Mouse (Mus musculus) heart, embryonic 16.5 days (tissue): ENCODE data around the gene Tinf2. TPM values are rescaled to one million over a fixed set of nuclear protein-coding genes. Genes with fewer than 3 reads are reported as not detected.

Source experiments
- ATAC-seq: fragments of 200-750 bp; cut with Nextera tagmentation; replicated peaks from 2 replicates; pipeline ENCODE4 v1.8.0; 2017; ENCODE audit warnings: moderate number of reproducible peaks; ENCODE audit not compliant: insufficient read depth, low FRiP score; ENCODE audit errors: extremely low read depth
- H3K27ac ChIP-seq: fragments of 300-500 bp; sonication (generic); 2 replicates; pipeline ENCODE4 v1.5.1; 2014; ENCODE audit warnings: mild to moderate bottlenecking, low read length, control low read depth, moderate library complexity
- H3K27me3 ChIP-seq: fragments of 300-500 bp; sonication (generic); 2 replicates; pipeline ENCODE4 v1.6.1; 2014; ENCODE audit warnings: low read length, mixed read lengths; ENCODE audit not compliant: control insufficient read depth, insufficient read depth
- H3K36me3 ChIP-seq: fragments of 300-500 bp; sonication (generic); 2 replicates; pipeline ENCODE4 v1.6.1; 2014; ENCODE audit not compliant: control insufficient read depth, insufficient read depth
- H3K4me1 ChIP-seq: fragments of 300-500 bp; sonication (generic); 2 replicates; pipeline ENCODE4 v1.6.1; 2014; ENCODE audit warnings: low read length, mixed read lengths; ENCODE audit not compliant: control insufficient read depth, insufficient read depth
- H3K4me2 ChIP-seq: fragments of 300-500 bp; sonication (generic); 2 replicates; pipeline ENCODE4 v1.6.1; 2014; ENCODE audit warnings: low read depth, mild to moderate bottlenecking, control low read depth, low read length
- H3K4me3 ChIP-seq: fragments of 300-500 bp; sonication (generic); 2 replicates; pipeline ENCODE4 v1.5.1; 2014; ENCODE audit warnings: mild to moderate bottlenecking, control low read depth, low read length
- H3K9ac ChIP-seq: fragments of 300-500 bp; sonication (generic); 2 replicates; pipeline ENCODE4 v1.6.1; 2014; ENCODE audit warnings: low read length, control low read depth
- H3K9me3 ChIP-seq: fragments of 300-500 bp; sonication (generic); replicated peaks from 2 replicates; pipeline ENCODE4 v1.6.1; 2016; ENCODE audit warnings: low read length; ENCODE audit not compliant: control insufficient read depth
- WGBS: fragments of 180-500 bp; shearing (Covaris S2); extraction: QIAGEN DNeasy Blood & Tissue Kit; methylation state at CpG from one replicate; pipeline ENCODE4 v1.1.7; 2014; 5-methylcytosine and 5-hydroxymethylcytosine counted together
- polyA plus RNA-seq: library from polyadenylated mRNA; unstranded; fragments of >200 nt; fragmentation: Nextera tagmentation; extraction: Ambion mirVana; gene quantifications from 2 replicates; pipeline ENCODE4 v1.2.1, GENCODE M21; 2015

The Tinf2 gene
- polyA plus RNA-seq, 1 experiment from 2014 or later = 27.5 TPM

DNA sequence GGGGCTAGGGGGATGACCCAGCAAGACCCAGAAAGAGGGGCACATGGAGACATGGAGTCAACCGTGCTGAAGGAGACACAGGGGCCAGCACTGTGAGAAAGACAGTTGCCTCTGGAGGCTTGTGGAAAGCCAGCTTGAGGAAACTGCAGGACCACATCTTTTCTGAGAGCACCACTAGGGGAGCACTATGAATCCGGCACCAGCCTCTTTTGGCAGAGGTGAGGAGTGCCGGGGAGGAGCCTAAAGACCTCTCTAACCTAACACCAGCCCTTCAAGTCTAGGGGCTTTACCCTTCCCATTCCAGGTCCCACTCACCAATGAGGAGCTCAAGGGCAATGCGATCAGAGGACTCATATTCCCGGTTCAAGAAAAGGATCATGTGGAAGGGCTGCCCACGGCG lies 30.2 kb upstream of the Tinf2 start:
- WGBS = 73% methylated on average over 7 of the region's 7 CpGs
- Histone ChIP-seq H3K4me3 (no peak overlapping the region), H3K27ac (no peak overlapping the region), H3K9ac (no peak overlapping the region), H3K27me3 (peaks cover 13% of the 10 kb centered on the region), H3K4me1 (0 out of 2 replicates have a peak, but pooled peaks cover 6% of the 10 kb centered on the region), H3K9me3 (no peaks in the 10 kb centered on the region), H3K4me2 (no peak overlapping the region), H3K36me3 (no peaks in the 10 kb centered on the region)
- no peak for ATAC-seq

DNA sequence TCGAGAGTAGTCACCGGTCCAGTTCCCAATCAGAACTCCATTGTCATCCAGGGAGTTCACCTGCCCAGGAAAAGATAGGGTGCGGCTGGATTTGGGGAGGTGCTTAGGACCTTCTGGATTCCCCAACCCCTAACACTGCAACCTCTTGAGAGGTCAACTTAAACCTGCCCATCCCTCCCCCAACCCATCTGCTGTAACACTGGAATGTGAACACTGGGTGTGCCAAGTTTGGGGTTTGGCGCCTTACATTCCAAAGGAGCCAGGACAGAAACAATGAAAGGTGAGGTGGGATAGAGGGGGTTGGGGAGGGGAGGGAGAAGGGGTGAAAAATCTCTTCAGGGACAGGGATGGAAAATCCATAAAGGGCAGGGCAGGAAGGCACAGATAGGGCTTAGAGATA lies 27.9 kb upstream of the Tinf2 start:
- ATAC-seq = no peak
- no peak overlapping the region for H3K4me3 ChIP-seq
- no peaks in the 10 kb centered on the region for H3K9me3 ChIP-seq
- no peak overlapping the region for H3K4me2 ChIP-seq
- H3K4me1 ChIP-seq = 0 out of 2 replicates have a peak, but pooled peaks cover 6% of the 10 kb centered on the region
- peaks cover 13% of the 10 kb centered on the region for H3K27me3 ChIP-seq
- H3K36me3 ChIP-seq = no peaks in the 10 kb centered on the region
- 78% methylated on average over 4 of the region's 4 CpGs for WGBS
- no peak overlapping the region for H3K27ac ChIP-seq
- H3K9ac ChIP-seq = no peak overlapping the region

- H3K4me3 ChIP-seq = no peak overlapping the region
- H3K27ac ChIP-seq = no peak overlapping the region
- ATAC-seq = no peak
- no peaks in the 10 kb centered on the region for H3K4me1 ChIP-seq
- WGBS = 65% methylated on average over 5 of the region's 5 CpGs
- no peaks in the 10 kb centered on the region for H3K36me3 ChIP-seq
- H3K27me3 ChIP-seq = peaks cover 6% of the 10 kb centered on the region
- H3K9ac ChIP-seq = no peak overlapping the region
- H3K4me2 ChIP-seq = no peak overlapping the region
- no peaks in the 10 kb centered on the region for H3K9me3 ChIP-seq
These were observed 25.8 kb upstream of the Tinf2 start for GRCm38 (mm10) chr14:55707397-55707796.

GRCm38 (mm10) chr14:55706051-55706600 lies 24.5 kb upstream of the Tinf2 start:
- 77% methylated on average over 8 of the region's 8 CpGs for WGBS
- no peak overlapping the region for H3K9ac ChIP-seq

GRCm38 (mm10) chr14:55702761-55703160 lies 21.1 kb upstream of the Tinf2 start:
- Histone ChIP-seq H3K27ac (no peak overlapping the region), H3K9me3 (no peaks in the 10 kb centered on the region), H3K27me3 (no peaks in the 10 kb centered on the region; the same call in 1 of the 2 replicates), H3K36me3 (no peaks in the 10 kb centered on the region), H3K4me1 (no peaks in the 10 kb centered on the region), H3K9ac (no peak overlapping the region), H3K4me2 (no peak overlapping the region), H3K4me3 (no peak overlapping the region)
- no peak for ATAC-seq
- WGBS = 58% methylated on average over 6 of the region's 6 CpGs

More at GRCm38 (mm10) chr14:55706051-55706600, 24.5 kb upstream of the Tinf2 start:
- H3K4me2 ChIP-seq = no peak overlapping the region
- H3K36me3 ChIP-seq = no peaks in the 10 kb centered on the region
- H3K4me1 ChIP-seq = no peaks in the 10 kb centered on the region
- no peak overlapping the region for H3K4me3 ChIP-seq
- H3K27me3 ChIP-seq = no peaks in the 10 kb centered on the region; the same call in 1 of the 2 replicates
- no peaks in the 10 kb centered on the region for H3K9me3 ChIP-seq
- ATAC-seq = no peak
- no peak overlapping the region for H3K27ac ChIP-seq

GRCm38 (mm10) chr14:55701131-55701530 lies 19.5 kb upstream of the Tinf2 start:
- Histone ChIP-seq H3K4me2 (no peak overlapping the region), H3K4me3 (no peak overlapping the region), H3K36me3 (no peaks in the 10 kb centered on the region), H3K27me3 (no peaks in the 10 kb centered on the region; the same call in 1 of the 2 replicates), H3K27ac (no peak overlapping the region), H3K9ac (no peak overlapping the region), H3K4me1 (no peaks in the 10 kb centered on the region), H3K9me3 (no peaks in the 10 kb centered on the region)
- ATAC-seq = no peak
- 67% methylated on average over 9 of the region's 9 CpGs for WGBS

GRCm38 (mm10) chr14:55697226-55697625 lies 15.6 kb upstream of the Tinf2 start:
- ATAC-seq = no peak
- Histone ChIP-seq H3K36me3 (no peaks in the 10 kb centered on the region), H3K27me3 (no peaks in the 10 kb centered on the region; the same call in 1 of the 2 replicates), H3K27ac (no peak overlapping the region), H3K4me3 (no peak overlapping the region), H3K4me2 (no peak overlapping the region), H3K9ac (no peak overlapping the region), H3K9me3 (no peaks in the 10 kb centered on the region), H3K4me1 (no peaks in the 10 kb centered on the region)
- WGBS = 75% methylated on average over 4 of the region's 4 CpGs

GRCm38 (mm10) chr14:55689433-55689832 lies 7.8 kb upstream of the Tinf2 start:
- Histone ChIP-seq H3K4me2 (no peak overlapping the region), H3K9ac (no peak overlapping the region), H3K9me3 (no peaks in the 10 kb centered on the region), H3K36me3 (no peaks in the 10 kb centered on the region), H3K4me1 (no peaks in the 10 kb centered on the region), H3K4me3 (no peak overlapping the region), H3K27ac (no peak overlapping the region), H3K27me3 (no peaks in the 10 kb centered on the region)
- WGBS = 75% methylated on average over 10 of the region's 10 CpGs
- ATAC-seq = no peak

DNA sequence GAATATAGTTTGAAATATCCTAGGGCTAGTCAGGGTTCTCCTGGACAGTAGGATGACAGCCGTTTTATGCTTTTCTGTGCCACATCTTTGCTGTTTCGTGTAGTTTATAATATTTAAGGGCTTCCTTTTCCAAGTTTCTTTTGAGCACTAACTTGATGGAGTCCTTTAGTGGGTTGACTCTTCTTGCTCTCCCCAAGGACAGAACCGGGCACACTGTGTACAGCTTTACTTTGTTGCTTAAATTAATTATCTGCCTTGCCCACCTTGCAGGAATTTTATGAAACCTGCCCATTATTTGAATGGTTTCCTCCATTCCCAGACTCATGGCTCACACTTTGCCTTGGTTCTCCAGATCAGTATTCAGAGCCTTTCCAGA lies 486 bp upstream of the Tinf2 start:
- Histone ChIP-seq H3K27ac (peak overlapping the region; percentile 83), H3K9ac (peak overlapping the region; percentile 60), H3K4me2 (peak overlapping the region; percentile 76), H3K9me3 (no peaks in the 10 kb centered on the region), H3K36me3 (peaks cover 31% of the 10 kb centered on the region), H3K4me3 (peak overlapping the region; percentile 78), H3K4me1 (peaks cover 13% of the 10 kb centered on the region), H3K27me3 (no peaks in the 10 kb centered on the region)
- WGBS = 16% methylated on average over 3 of the region's 3 CpGs
- ATAC-seq = 0 out of 2 replicates have a peak, but pooled peaks have one; percentile 4
